Mouse (Mus musculus): ENCODE results near the gene Dld.

Gene Dld

GRCm38 (mm10) chr12:31320817-31321216 is 30.4 kb downstream of the Dld start:
- DNase-seq (ENCODE audit: low spot score), result no peak

GRCm38 (mm10) chr12:31318409-31318963 is 32.8 kb downstream of the Dld start:
- peak; percentile 53 for DNase-seq (ENCODE audit: low spot score)

DNA sequence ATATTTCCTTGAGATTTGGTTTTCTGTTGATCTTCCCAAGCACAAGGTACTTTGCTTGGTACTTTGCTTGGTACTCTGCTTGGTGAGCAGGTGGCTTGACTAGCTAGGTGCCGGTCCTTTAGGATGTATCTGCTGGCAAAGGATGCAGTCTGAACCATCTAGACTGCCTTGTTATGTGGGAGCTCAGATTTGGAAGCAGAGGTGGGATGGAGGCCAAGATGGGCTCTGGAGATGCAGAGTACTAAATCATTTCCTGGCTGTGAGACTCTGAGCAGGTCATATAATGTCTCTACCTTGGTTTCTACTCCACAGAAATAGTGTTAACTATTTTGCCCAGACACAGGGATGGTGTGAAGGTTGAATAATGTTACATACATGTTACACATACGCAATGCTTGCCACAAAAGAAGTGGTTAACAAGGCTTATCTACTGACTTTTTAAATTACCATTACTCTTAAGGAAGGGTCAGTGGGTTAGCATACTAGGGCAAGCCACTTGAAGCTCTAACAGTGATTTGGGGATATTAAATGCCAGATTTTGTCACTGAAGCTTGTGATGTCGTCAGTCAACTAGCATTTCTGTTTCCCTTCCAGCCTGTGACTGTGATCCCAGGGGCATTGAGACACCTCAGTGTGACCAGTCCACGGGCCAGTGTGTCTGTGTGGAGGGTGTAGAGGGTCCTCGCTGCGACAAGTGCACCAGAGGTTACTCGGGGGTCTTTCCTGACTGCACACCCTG is 33.4 kb downstream of the Dld start:
- DNase-seq (ENCODE audit: low spot score), result no peak

- no peak for DNase-seq (ENCODE audit: low spot score)
Measured at GRCm38 (mm10) chr12:31315961-31316360, 35.3 kb downstream of the Dld start.

DNA sequence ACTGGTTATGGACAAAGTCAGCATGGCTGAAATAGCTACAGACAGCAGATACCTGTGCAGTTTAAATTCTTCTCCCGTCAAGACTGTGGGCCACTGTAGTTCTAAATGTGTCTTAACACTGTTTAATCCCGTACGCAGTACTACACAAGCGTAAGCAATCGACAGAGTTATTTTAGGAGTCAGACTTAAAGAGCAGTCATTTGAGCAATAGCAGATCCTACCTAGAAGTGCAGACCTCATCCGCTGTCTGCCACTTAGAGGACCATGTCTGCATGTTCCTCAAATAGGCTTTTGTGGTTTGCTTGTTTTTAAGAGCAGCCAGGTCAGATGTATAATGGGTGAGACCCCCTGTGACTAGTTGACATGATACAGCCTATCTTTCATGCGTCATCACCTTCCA is 36.9 kb downstream of the Dld start:
- DNase-seq (ENCODE audit: low spot score), result no peak

DNA sequence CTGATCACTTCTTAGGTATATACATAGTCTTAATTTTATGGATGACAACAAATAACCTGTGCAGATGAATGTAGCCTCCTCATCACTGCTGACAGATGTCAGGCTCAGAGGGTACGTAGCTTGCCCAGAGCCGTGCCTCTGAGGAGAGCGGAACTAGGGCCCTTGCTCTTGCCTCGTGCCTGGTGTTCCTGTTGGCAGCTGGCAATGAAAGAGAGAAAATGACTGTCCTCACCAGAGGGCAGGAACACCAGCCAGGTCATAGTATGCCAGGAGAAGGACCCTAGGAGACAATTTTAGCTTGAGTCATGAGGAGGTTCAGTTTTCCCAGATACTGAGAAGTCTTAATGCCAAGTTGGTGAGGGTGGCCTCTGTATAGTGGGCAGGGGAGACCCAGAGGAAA is 38.1 kb downstream of the Dld start:
- DNase-seq (ENCODE audit: low spot score), result no peak

DNA sequence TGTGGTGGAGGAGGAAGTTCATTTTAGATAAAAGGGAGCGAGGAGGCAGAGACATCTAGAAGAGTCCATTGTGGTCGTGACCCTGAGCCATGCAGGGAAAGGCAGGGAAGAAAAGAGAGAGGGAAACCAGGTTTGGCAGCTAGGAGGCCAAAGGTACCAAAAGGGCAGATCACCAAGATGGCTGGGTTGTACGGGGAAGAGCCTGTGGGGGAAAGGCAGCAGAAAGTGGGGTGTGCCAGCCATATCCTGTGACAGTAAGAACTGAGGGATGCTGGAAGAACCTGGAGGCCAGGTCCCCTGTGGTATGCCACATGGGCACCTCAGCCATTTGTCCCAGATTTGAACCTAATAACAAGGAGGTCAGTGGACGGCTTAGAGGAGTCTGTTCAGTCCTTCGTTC is 39.0 kb downstream of the Dld start:
- DNase-seq (ENCODE audit: low spot score), result no peak

- no peak for DNase-seq (ENCODE audit: low spot score)
Measured at GRCm38 (mm10) chr12:31311671-31312265, 39.5 kb downstream of the Dld start.

GRCm38 (mm10) chr12:31310687-31311086 is 40.6 kb downstream of the Dld start:
- DNase-seq (ENCODE audit: low spot score), result no peak

GRCm38 (mm10) chr12:31307756-31308155 is 43.5 kb downstream of the Dld start:
- DNase-seq (ENCODE audit: low spot score), result no peak

DNA sequence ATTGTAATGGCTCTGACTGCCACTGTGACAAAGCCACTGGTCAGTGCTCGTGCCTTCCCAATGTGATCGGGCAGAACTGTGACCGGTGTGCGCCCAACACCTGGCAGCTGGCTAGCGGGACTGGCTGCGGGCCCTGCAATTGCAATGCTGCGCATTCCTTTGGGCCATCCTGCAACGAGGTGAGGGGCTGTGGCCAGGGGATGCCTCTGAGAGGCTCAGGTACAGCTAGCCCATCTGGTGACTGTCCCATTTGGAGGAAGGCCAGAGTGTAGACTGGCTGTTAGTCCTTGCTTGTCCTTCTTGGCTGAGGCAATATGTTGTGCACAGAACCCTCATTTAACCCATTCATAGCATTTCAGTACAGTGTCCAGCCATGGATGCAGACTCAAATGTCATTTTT is 44.2 kb downstream of the Dld start:
- no peak for DNase-seq (ENCODE audit: low spot score)

- no peak for DNase-seq (ENCODE audit: low spot score)
Measured at GRCm38 (mm10) chr12:31306075-31306675, 45.1 kb downstream of the Dld start.

DNA sequence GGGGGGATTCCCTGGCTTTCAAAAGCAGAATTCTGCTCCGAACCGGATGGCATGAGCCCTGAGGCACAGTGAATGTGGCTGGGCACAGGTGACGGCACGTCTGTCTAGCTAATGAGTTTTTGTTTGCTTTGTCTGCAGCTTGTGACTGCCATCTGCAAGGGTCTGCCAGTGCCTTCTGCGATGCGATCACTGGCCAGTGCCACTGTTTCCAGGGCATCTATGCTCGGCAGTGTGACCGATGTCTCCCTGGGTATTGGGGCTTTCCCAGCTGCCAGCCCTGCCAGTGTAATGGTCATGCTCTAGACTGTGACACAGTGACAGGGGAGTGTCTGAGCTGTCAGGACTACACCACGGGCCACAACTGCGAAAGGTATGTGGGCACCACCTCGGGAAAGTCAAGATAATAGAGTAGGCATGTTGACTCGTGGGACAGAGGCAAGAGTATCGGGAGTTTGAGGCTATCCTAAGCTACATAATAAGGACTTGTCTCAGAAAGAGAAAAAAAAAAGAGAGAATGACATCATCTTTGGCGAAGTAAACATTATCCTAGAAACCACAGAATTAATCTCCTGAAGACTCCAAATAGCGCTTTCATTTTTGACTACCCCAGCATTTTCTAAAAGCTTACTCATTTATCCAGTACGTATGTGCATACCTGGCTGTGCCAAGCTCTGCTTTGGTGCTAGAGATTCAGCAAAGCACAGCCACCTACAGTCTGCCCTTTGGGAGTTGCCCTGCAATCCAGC is 48.3 kb downstream of the Dld start:
- DNase-seq (ENCODE audit: low spot score), result no peak

- no peak for DNase-seq (ENCODE audit: low spot score)
Measured at GRCm38 (mm10) chr12:31302266-31302665, 49.0 kb downstream of the Dld start.

GRCm38 (mm10) chr12:31300276-31300675 is 51.0 kb downstream of the Dld start:
- DNase-seq (ENCODE audit: low spot score), result no peak

DNA sequence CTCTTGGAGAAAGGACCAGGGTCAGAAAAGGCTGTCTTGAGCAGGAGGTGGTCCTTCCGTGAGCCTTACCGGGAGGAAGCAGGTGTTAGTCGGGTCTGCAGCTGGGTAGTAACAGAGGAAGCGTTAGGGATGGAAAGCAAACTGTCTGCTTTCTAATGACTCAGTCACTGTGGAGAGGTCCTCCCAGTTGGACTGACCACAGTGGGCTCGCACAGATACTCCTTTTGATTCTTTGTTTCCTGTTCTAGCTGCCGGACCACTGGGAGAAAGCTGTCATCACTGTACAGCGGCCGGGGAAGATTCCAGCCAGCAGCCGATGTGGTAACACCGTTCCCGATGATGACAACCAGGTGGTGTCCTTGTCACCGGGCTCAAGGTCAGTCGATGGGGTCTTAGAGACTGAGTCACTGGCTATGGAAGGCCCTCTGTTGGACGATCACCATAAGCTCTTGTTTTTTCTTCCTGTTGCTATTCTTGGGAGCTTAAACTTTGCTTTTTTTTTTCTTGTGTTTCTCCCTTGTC is 51.5 kb downstream of the Dld start:
- DNase-seq (ENCODE audit: low spot score), result no peak

- DNase-seq (ENCODE audit: low spot score), result no peak
Measured at GRCm38 (mm10) chr12:31299126-31299525, 52.1 kb downstream of the Dld start.

DNA sequence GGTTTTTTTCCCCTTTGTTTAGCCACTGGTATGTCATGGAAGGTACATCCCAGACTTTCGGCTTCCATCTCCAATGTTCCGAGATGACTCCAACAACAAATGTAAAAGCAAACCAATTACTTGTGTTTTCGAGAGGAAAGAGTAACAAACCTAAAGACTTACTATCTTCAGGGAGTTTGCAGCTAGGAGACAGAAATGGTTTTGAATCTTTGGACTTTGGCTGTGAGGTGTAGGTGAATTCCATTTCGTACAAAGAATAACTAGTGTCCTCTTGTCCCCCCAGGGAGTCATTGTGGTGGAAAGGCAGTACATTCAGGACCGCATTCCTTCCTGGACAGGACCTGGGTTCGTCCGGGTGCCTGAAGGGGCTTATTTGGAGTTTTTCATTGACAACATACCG is 52.7 kb downstream of the Dld start:
- no peak for DNase-seq (ENCODE audit: low spot score)

DNA sequence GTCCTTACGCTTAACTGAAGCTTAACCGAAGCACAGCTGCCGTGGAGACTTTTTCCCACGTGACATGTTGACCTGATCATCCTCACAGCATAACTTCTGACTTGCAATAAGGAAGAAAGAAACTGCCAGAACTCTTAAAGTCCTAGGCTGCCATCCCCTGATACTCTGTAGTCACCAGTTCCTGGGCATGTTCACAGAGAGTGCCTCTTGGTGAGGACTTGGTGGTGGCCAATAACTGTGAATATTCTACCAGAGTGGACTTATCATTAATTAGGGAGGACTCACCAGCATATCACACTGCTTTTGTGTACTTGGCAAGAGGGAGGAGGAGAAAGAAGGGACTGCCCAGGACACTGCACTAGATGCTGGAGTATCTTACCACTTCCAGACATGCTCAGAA is 53.1 kb downstream of the Dld start:
- no peak for DNase-seq (ENCODE audit: low spot score)

GRCm38 (mm10) chr12:31296097-31296496 is 55.2 kb downstream of the Dld start:
- DNase-seq (ENCODE audit: low spot score), result no peak

- no peak for DNase-seq (ENCODE audit: low spot score)
Measured at GRCm38 (mm10) chr12:31295505-31295904, 55.7 kb downstream of the Dld start.

DNA sequence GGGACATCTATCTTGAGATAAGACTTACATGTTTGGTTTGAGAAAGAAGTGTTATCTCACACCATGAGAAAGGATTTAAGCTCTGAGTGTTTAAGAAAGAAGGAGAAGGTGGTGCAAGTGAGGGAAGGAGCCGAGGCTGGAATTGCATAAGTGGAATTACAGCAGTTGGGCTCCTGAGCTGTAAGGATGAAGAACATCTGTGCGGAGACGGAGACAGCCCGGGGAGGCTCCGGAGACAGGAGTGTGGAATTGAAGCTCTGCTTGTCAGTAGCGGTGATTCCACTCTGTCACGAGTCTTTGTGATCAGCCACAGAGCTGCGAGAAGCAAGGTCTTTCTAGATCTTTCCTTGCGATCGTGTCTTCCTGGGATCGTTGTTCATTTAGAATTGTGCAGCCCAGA is 56.3 kb downstream of the Dld start:
- no peak for DNase-seq (ENCODE audit: low spot score)
